Mouse (Mus musculus): ENCODE data around the gene Egflam.

GRCm38 (mm10) chr15:7263822-7264221, 134.4 kb downstream of the Egflam start:
- peak; percentile 90 for TF ChIP-seq CTCF (IDR thresholded peaks at IDR 0.05; ENCODE audit: low read depth)
- TF ChIP-seq EP300 (IDR thresholded peaks at IDR 0.05; ENCODE audit: low read depth): no peak
